Mouse (Mus musculus) limb, embryonic 11.5 days (tissue): ENCODE measurements around the gene Efcab3. TPM values are rescaled to one million over a fixed set of nuclear protein-coding genes. Genes with fewer than 3 reads are reported as not detected.
"Not testable (repeated sequence)": the region's sequence is repeated elsewhere in the genome, so short reads cannot be mapped to it uniquely, and the experiment has no call there.

Experiments
- ATAC-seq: fragments of 200-750 bp; cut with Nextera tagmentation; 2 replicates; pipeline ENCODE4 v1.8.0; 2017; ENCODE audit warnings: low read depth; ENCODE audit not compliant: insufficient number of reproducible peaks, low FRiP score, low TSS enrichment
- DNase-seq: peaks from one replicate; pipeline ENCODE4 v3.0.0-alpha.2; 2015; ENCODE audit warnings: low spot score
- H3K27ac ChIP-seq: fragments of 300-500 bp; sonication (generic); replicated peaks from 2 replicates; pipeline ENCODE4 v1.5.1; 2014; ENCODE audit warnings: low read depth, mild to moderate bottlenecking, low read length
- H3K27me3 ChIP-seq: fragments of 300-500 bp; sonication (generic); 2 replicates; pipeline ENCODE4 v1.6.1; 2014; ENCODE audit warnings: mild to moderate bottlenecking, low read length, mixed read lengths; ENCODE audit not compliant: control insufficient read depth, insufficient read depth
- H3K36me3 ChIP-seq: fragments of 300-500 bp; sonication (generic); 2 replicates; pipeline ENCODE4 v1.6.1; 2014; ENCODE audit warnings: mild to moderate bottlenecking, low read length, moderate library complexity, mixed read lengths; ENCODE audit not compliant: control insufficient read depth, insufficient read depth
- H3K4me1 ChIP-seq: fragments of 300-500 bp; sonication (generic); 2 replicates; pipeline ENCODE4 v1.6.1; 2014; ENCODE audit warnings: low read length, mixed read lengths; ENCODE audit not compliant: control insufficient read depth, insufficient read depth
- H3K4me2 ChIP-seq: fragments of 300-500 bp; sonication (generic); 2 replicates; pipeline ENCODE4 v1.6.1; 2014; ENCODE audit warnings: low read depth, mild to moderate bottlenecking, moderate library complexity; ENCODE audit not compliant: severe bottlenecking
- H3K4me3 ChIP-seq: fragments of 300-500 bp; sonication (generic); 2 replicates; pipeline ENCODE4 v1.5.1; 2014; ENCODE audit warnings: low read depth, low read length
- H3K9ac ChIP-seq: fragments of 300-500 bp; sonication (generic); 2 replicates; pipeline ENCODE4 v1.6.1; 2014; ENCODE audit warnings: mild to moderate bottlenecking, low read length
- H3K9me3 ChIP-seq: fragments of 300-500 bp; sonication (generic); 2 replicates; pipeline ENCODE4 v1.6.1; 2016; ENCODE audit warnings: low read length; ENCODE audit not compliant: control insufficient read depth
- WGBS: fragments of 180-500 bp; shearing (Covaris S2); extraction: QIAGEN DNeasy Blood & Tissue Kit; methylation state at CpG from one replicate; pipeline ENCODE4 v1.1.7; 2014; 5-methylcytosine and 5-hydroxymethylcytosine counted together
- polyA plus RNA-seq: library from polyadenylated mRNA; unstranded; fragments of >200 nt; fragmentation: Nextera tagmentation; extraction: Ambion mirVana; gene quantifications from 2 replicates; pipeline ENCODE4 v1.2.1, GENCODE M21; 2014

The Efcab3 gene
- polyA plus RNA-seq, 1 experiment from 2014 or later: not detected

- no peak overlapping the region for H3K27ac ChIP-seq
- H3K4me1 ChIP-seq: no peaks in the 10 kb centered on the region
- H3K27me3 ChIP-seq: no peaks in the 10 kb centered on the region
- ATAC-seq (no peak), DNase-seq (no peak)
- no peaks in the 10 kb centered on the region for H3K9me3 ChIP-seq
- H3K36me3 ChIP-seq: no peaks in the 10 kb centered on the region
- H3K9ac ChIP-seq: no peak overlapping the region
- WGBS: 32% methylated on average over 4 of the region's 4 CpGs
- no peak overlapping the region for H3K4me2 ChIP-seq
- no peak overlapping the region for H3K4me3 ChIP-seq
These were observed 57.2 kb downstream of the Efcab3 start for GRCm38 (mm10) chr11:105120551-105121061.

GRCm38 (mm10) chr11:105121792-105122191, 58.4 kb downstream of the Efcab3 start:
- not testable (repeated sequence) for H3K4me3 ChIP-seq, ATAC-seq, H3K36me3 ChIP-seq, H3K9me3 ChIP-seq, H3K4me2 ChIP-seq, H3K9ac ChIP-seq, DNase-seq, H3K27ac ChIP-seq, H3K4me1 ChIP-seq, H3K27me3 ChIP-seq
- WGBS: 71% methylated on average over 5 of the region's 5 CpGs

GRCm38 (mm10) chr11:105123986-105124385, 60.6 kb downstream of the Efcab3 start:
- Histone ChIP-seq H3K4me3 (no peak overlapping the region), H3K27ac (no peak overlapping the region), H3K4me1 (peaks cover 9% of the 10 kb centered on the region), H3K27me3 (no peaks in the 10 kb centered on the region), H3K9ac (no peak overlapping the region), H3K36me3 (no peaks in the 10 kb centered on the region; the same call in 1 of the 2 replicates), H3K9me3 (no peaks in the 10 kb centered on the region), H3K4me2 (no peak overlapping the region)
- 8% methylated on average over 9 of the region's 9 CpGs for WGBS
- DNase-seq: peak; percentile 63
- no peak for ATAC-seq

GRCm38 (mm10) chr11:105125735-105126519, 62.5 kb downstream of the Efcab3 start, which contains the start of gene Mettl2:
Mettl2 (plus strand) TSS chr11:105126425.
- DNase-seq (peak; percentile 86), ATAC-seq (peak; percentile 84)
- Histone ChIP-seq H3K4me1 (peaks cover 9% of the 10 kb centered on the region), H3K36me3 (peaks cover 3% of the 10 kb centered on the region; the same call in 1 of the 2 replicates), H3K4me3 (peak within 1 kb of the TSS; percentile 99), H3K27me3 (no peaks in the 10 kb centered on the region), H3K9me3 (no peaks in the 10 kb centered on the region), H3K9ac (peak within 1 kb of the TSS; percentile 72), H3K27ac (no peak within 1 kb of the TSS), H3K4me2 (peak within 1 kb of the TSS; percentile 70)
- WGBS: 2% methylated on average over 23 of the region's 38 CpGs

GRCm38 (mm10) chr11:105126520-105127029, 63.2 kb downstream of the Efcab3 start:
- Histone ChIP-seq H3K9ac (peak overlapping the region; percentile 72), H3K27me3 (no peaks in the 10 kb centered on the region), H3K4me2 (peak overlapping the region; percentile 70), H3K27ac (no peak overlapping the region), H3K4me1 (peaks cover 9% of the 10 kb centered on the region), H3K9me3 (no peaks in the 10 kb centered on the region), H3K4me3 (peak overlapping the region; percentile 99), H3K36me3 (peaks cover 3% of the 10 kb centered on the region; the same call in 1 of the 2 replicates)
- WGBS: under 1% methylated on average over 47 of the region's 49 CpGs
- ATAC-seq (peak; percentile 7; the same call in 1 of the 2 replicates), DNase-seq (no peak)

GRCm38 (mm10) chr11:105135692-105136091, 72.3 kb downstream of the Efcab3 start:
- Histone ChIP-seq H3K4me3 (no peak overlapping the region), H3K9ac (no peak overlapping the region), H3K4me1 (no peaks in the 10 kb centered on the region), H3K27ac (no peak overlapping the region), H3K4me2 (no peak overlapping the region), H3K36me3 (peaks cover 26% of the 10 kb centered on the region), H3K27me3 (no peaks in the 10 kb centered on the region), H3K9me3 (no peaks in the 10 kb centered on the region)
- 96% methylated on average over 7 of the region's 7 CpGs for WGBS
- no peak for DNase-seq
- ATAC-seq: no peak

GRCm38 (mm10) chr11:105137255-105137654, 73.9 kb downstream of the Efcab3 start:
- H3K4me1 ChIP-seq, ATAC-seq: not testable (repeated sequence)
- WGBS: 93% methylated on average over 2 of the region's 2 CpGs

GRCm38 (mm10) chr11:105140512-105140911, 77.1 kb downstream of the Efcab3 start:
- not testable (repeated sequence) for H3K4me2 ChIP-seq, DNase-seq, H3K27ac ChIP-seq, ATAC-seq, H3K4me1 ChIP-seq, H3K4me3 ChIP-seq, H3K9ac ChIP-seq, H3K27me3 ChIP-seq, H3K9me3 ChIP-seq
- H3K36me3 ChIP-seq: peaks cover 14% of the 10 kb centered on the region; the same call in 1 of the 2 replicates
- WGBS: 95% methylated on average over 7 of the region's 8 CpGs

More at GRCm38 (mm10) chr11:105137255-105137654, 73.9 kb downstream of the Efcab3 start:
- H3K27me3 ChIP-seq, H3K4me2 ChIP-seq, DNase-seq, H3K9me3 ChIP-seq, H3K27ac ChIP-seq, H3K4me3 ChIP-seq, H3K9ac ChIP-seq: not testable (repeated sequence)
- peaks cover 24% of the 10 kb centered on the region for H3K36me3 ChIP-seq
